Mouse (Mus musculus): Measurements from ENCODE around the gene Olfr1233. TPM values are rescaled to one million over a fixed set of nuclear protein-coding genes. Genes with fewer than 3 reads are reported as not detected.

Gene Olfr1233
- polyA plus RNA-seq (2012; ENCODE audit: insufficient read depth, low replicate concordance), result not detected in 2 replicates

GRCm38 (mm10) chr2:89342298-89342697 is at the start of gene Olfr1233:
Olfr1233 (minus strand) TSS chr2:89342398.
- no peaks in the 10 kb centered on the region for H3K4me1 ChIP-seq
- H3K4me3 ChIP-seq (replicated peaks), result no peak within 1 kb of the TSS
- H3K27me3 ChIP-seq (replicated peaks), result no peaks in the 10 kb centered on the region
- peaks cover 2% of the 10 kb centered on the region; the same call in 1 of the 2 replicates for H3K9me3 ChIP-seq
- TF ChIP-seq FLI1 (IDR thresholded peaks at IDR 0.05; ENCODE audit: low read length) (no peak), GATA1 (IDR thresholded peaks at IDR 0.05; ENCODE audit: borderline replicate concordance, low read length) (no peak)
- H3K36me3 ChIP-seq (replicated peaks; ENCODE audit: low read length), result no peaks in the 10 kb centered on the region

DNA sequence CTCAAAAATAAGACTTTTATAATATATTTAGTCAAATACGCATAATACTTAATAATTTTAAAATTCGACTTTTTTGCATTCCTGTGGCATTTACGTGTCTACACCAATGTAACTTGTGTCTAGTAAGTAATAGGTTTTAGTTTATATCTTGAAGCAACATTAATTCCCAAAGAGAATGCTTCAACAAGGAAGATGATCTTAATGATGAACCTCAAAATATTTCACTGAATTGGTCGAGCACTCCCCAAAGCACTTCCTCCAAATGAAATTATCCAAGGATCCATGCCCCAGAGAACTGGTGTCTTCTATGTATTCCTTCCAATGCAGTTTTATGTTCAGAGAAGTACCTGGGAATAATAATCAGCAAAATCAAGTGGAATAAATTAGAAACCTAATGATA is 22.6 kb upstream of the Olfr1233 start, which contains the start of gene Olfr1234:
TSS of gene Olfr1234 (minus strand) at position 101 of the 400 bp plus-strand sequence.
- H3K27me3 ChIP-seq (replicated peaks), result no peaks in the 10 kb centered on the region
- TF ChIP-seq GATA1 (IDR thresholded peaks at IDR 0.05; ENCODE audit: borderline replicate concordance, low read length) (no peak), FLI1 (IDR thresholded peaks at IDR 0.05; ENCODE audit: low read length) (no peak)

GRCm38 (mm10) chr2:89329575-89329974 is 12.6 kb downstream of the Olfr1233 start, which contains the start of gene Olfr1232:
Olfr1232 (minus strand) TSS chr2:89329675.
- Histone ChIP-seq H3K27me3 (replicated peaks) (no peaks in the 10 kb centered on the region), H3K36me3 (replicated peaks; ENCODE audit: low read length) (no peaks in the 10 kb centered on the region), H3K9me3 (no peaks in the 10 kb centered on the region), H3K4me1 (no peaks in the 10 kb centered on the region), H3K4me3 (replicated peaks) (no peak within 1 kb of the TSS)
- TF ChIP-seq FLI1 (IDR thresholded peaks at IDR 0.05; ENCODE audit: low read length) (no peak), GATA1 (IDR thresholded peaks at IDR 0.05; ENCODE audit: borderline replicate concordance, low read length) (no peak)

More for the DNA sequence above, 22.6 kb upstream of the Olfr1233 start, which contains the start of gene Olfr1234:
- Histone ChIP-seq H3K9me3 (no peaks in the 10 kb centered on the region), H3K36me3 (replicated peaks; ENCODE audit: low read length) (no peaks in the 10 kb centered on the region), H3K4me1 (no peaks in the 10 kb centered on the region), H3K4me3 (replicated peaks) (no peak within 1 kb of the TSS)

- TF ChIP-seq FLI1 (IDR thresholded peaks at IDR 0.05; ENCODE audit: low read length), result no peak
- TF ChIP-seq GATA1 (IDR thresholded peaks at IDR 0.05; ENCODE audit: borderline replicate concordance, low read length), result no peak
- Histone ChIP-seq H3K4me1 (no peaks in the 10 kb centered on the region), H3K9me3 (0 out of 2 replicates have a peak, but pooled peaks cover 5% of the 10 kb centered on the region), H3K36me3 (replicated peaks; ENCODE audit: low read length) (no peaks in the 10 kb centered on the region), H3K27me3 (replicated peaks) (no peaks in the 10 kb centered on the region), H3K4me3 (replicated peaks) (no peak within 1 kb of the TSS)
Observed at GRCm38 (mm10) chr2:89306974-89307373, 35.2 kb downstream of the Olfr1233 start, which contains the start of gene Olfr1231. Olfr1231 (minus strand) TSS chr2:89307074.

GRCm38 (mm10) chr2:89297168-89297567 is 45.0 kb downstream of the Olfr1233 start, which contains the start of gene Olfr1230:
Olfr1230 (minus strand) TSS chr2:89297268.
- no peaks in the 10 kb centered on the region for H3K27me3 ChIP-seq (replicated peaks)
- no peaks in the 10 kb centered on the region for H3K4me1 ChIP-seq
- TF ChIP-seq FLI1 (IDR thresholded peaks at IDR 0.05; ENCODE audit: low read length), result no peak
- no peak for TF ChIP-seq GATA1 (IDR thresholded peaks at IDR 0.05; ENCODE audit: borderline replicate concordance, low read length)

GRCm38 (mm10) chr2:89287914-89288313 is 54.3 kb downstream of the Olfr1233 start, which contains the start of gene Olfr1229:
Olfr1229 (minus strand) TSS chr2:89288014.
- TF ChIP-seq FLI1 (IDR thresholded peaks at IDR 0.05; ENCODE audit: low read length), result no peak
- no peaks in the 10 kb centered on the region for H3K4me1 ChIP-seq
- no peaks in the 10 kb centered on the region for H3K9me3 ChIP-seq
- H3K27me3 ChIP-seq (replicated peaks), result no peaks in the 10 kb centered on the region
- H3K4me3 ChIP-seq (replicated peaks), result no peak within 1 kb of the TSS
- H3K36me3 ChIP-seq (replicated peaks; ENCODE audit: low read length), result no peaks in the 10 kb centered on the region

More at GRCm38 (mm10) chr2:89297168-89297567, 45.0 kb downstream of the Olfr1233 start, which contains the start of gene Olfr1230:
- H3K9me3 ChIP-seq, result no peaks in the 10 kb centered on the region
- H3K36me3 ChIP-seq (replicated peaks; ENCODE audit: low read length), result no peaks in the 10 kb centered on the region
- no peak within 1 kb of the TSS for H3K4me3 ChIP-seq (replicated peaks)

Other genes with a start within 250 kb of the Olfr1233 start
- gene Olfr1220, start 235.6 kb downstream of the Olfr1233 start, polyA plus RNA-seq (2012; ENCODE audit: insufficient read depth, low replicate concordance), result not detected in 2 replicates
- gene Olfr1221, start 225.1 kb downstream of the Olfr1233 start, polyA plus RNA-seq (2012; ENCODE audit: insufficient read depth, low replicate concordance), result not detected in 2 replicates
- not detected in 2 replicates for gene Olfr1222, start 209.3 kb downstream of the Olfr1233 start, polyA plus RNA-seq (2012; ENCODE audit: insufficient read depth, low replicate concordance)
- not detected in 2 replicates for gene Olfr1223, start 190.8 kb downstream of the Olfr1233 start, polyA plus RNA-seq (2012; ENCODE audit: insufficient read depth, low replicate concordance)
- gene Olfr1224-ps1, start 178.3 kb downstream of the Olfr1233 start, polyA plus RNA-seq (2012; ENCODE audit: insufficient read depth, low replicate concordance), result not detected in 2 replicates
- gene Olfr1225, start 167.7 kb downstream of the Olfr1233 start, polyA plus RNA-seq (2012; ENCODE audit: insufficient read depth, low replicate concordance), result not detected in 2 replicates
- gene Olfr1226, start 142.3 kb downstream of the Olfr1233 start, polyA plus RNA-seq (2012; ENCODE audit: insufficient read depth, low replicate concordance), result not detected in 2 replicates
- not detected in 2 replicates for gene Olfr1228, start 88.3 kb downstream of the Olfr1233 start, polyA plus RNA-seq (2012; ENCODE audit: insufficient read depth, low replicate concordance)
- gene Olfr1229, start 54.4 kb downstream of the Olfr1233 start, polyA plus RNA-seq (2012; ENCODE audit: insufficient read depth, low replicate concordance), result not detected in 2 replicates
- not detected in 2 replicates for gene Olfr1230, start 45.1 kb downstream of the Olfr1233 start, polyA plus RNA-seq (2012; ENCODE audit: insufficient read depth, low replicate concordance)
- not detected in 2 replicates for gene Olfr1231, start 35.3 kb downstream of the Olfr1233 start, polyA plus RNA-seq (2012; ENCODE audit: insufficient read depth, low replicate concordance)
- gene Olfr1232, start 12.7 kb downstream of the Olfr1233 start, polyA plus RNA-seq (2012; ENCODE audit: insufficient read depth, low replicate concordance), result not detected in 2 replicates
- gene Olfr1234, start 22.5 kb upstream of the Olfr1233 start, polyA plus RNA-seq (2012; ENCODE audit: insufficient read depth, low replicate concordance), result not detected in 2 replicates
- gene Olfr1238, start 67.3 kb upstream of the Olfr1233 start, polyA plus RNA-seq (2012; ENCODE audit: insufficient read depth, low replicate concordance), result not detected in 2 replicates
- not detected in 2 replicates for gene Olfr1239, start 78.0 kb upstream of the Olfr1233 start, polyA plus RNA-seq (2012; ENCODE audit: insufficient read depth, low replicate concordance)
- 0.07 TPM in 1 of 2 replicates, not detected in the other for gene Olfr1240, start 100.6 kb upstream of the Olfr1233 start, polyA plus RNA-seq (2012; ENCODE audit: insufficient read depth, low replicate concordance)
- not detected in 2 replicates for gene Olfr1241, start 144.7 kb upstream of the Olfr1233 start, polyA plus RNA-seq (2012; ENCODE audit: insufficient read depth, low replicate concordance)
- not detected in 2 replicates for gene Olfr1242, start 155.9 kb upstream of the Olfr1233 start, polyA plus RNA-seq (2012; ENCODE audit: insufficient read depth, low replicate concordance)
- gene Olfr1243, start 189.1 kb upstream of the Olfr1233 start, polyA plus RNA-seq (2012; ENCODE audit: insufficient read depth, low replicate concordance), result 2.7 TPM in 1 of 2 replicates, not detected in the other
- gene Olfr1245, start 236.0 kb upstream of the Olfr1233 start, polyA plus RNA-seq (2012; ENCODE audit: insufficient read depth, low replicate concordance), result not detected in 2 replicates